Mouse (Mus musculus): ENCODE measurements at regions not wholly inside any gene's neighbourhood (a gene's known extent, or its start where the extent isn't known, plus 50 kb on each side); places are given as distances from the start of the nearest gene placed in this dataset.

GRCm38 (mm10) chr16:50700123-50700522, 109.2 kb upstream of the Ccdc54 start:
- 39% methylated on average over 2 of the region's 2 CpGs for WGBS

GRCm38 (mm10) chr16:50697722-50698121, 106.8 kb upstream of the Ccdc54 start:
- TF ChIP-seq POLR2A (IDR thresholded peaks at IDR 0.05; ENCODE audit: borderline replicate concordance, extremely low read depth, low read depth, low read length) (no peak), CTCF (IDR thresholded peaks at IDR 0.05; ENCODE audit: insufficient read depth, low read length) (no peak)
- no peak overlapping the region for H3K4me3 ChIP-seq (replicated peaks; ENCODE audit: extremely low read depth, low read depth, low read length)
- DNase-seq = no peak
- no peaks in the 10 kb centered on the region for H3K4me1 ChIP-seq (ENCODE audit: control insufficient read depth, insufficient read depth, low read length)
- 84% methylated on average over 2 of the region's 2 CpGs for WGBS

More at GRCm38 (mm10) chr16:50700123-50700522, 109.2 kb upstream of the Ccdc54 start:
- no peak for DNase-seq
- TF ChIP-seq POLR2A (IDR thresholded peaks at IDR 0.05; ENCODE audit: borderline replicate concordance, extremely low read depth, low read depth, low read length) = no peak
- TF ChIP-seq CTCF (IDR thresholded peaks at IDR 0.05; ENCODE audit: insufficient read depth, low read length) = no peak
- Histone ChIP-seq H3K4me1 (ENCODE audit: control insufficient read depth, insufficient read depth, low read length) (no peaks in the 10 kb centered on the region), H3K4me3 (replicated peaks; ENCODE audit: extremely low read depth, low read depth, low read length) (no peak overlapping the region)

DNA sequence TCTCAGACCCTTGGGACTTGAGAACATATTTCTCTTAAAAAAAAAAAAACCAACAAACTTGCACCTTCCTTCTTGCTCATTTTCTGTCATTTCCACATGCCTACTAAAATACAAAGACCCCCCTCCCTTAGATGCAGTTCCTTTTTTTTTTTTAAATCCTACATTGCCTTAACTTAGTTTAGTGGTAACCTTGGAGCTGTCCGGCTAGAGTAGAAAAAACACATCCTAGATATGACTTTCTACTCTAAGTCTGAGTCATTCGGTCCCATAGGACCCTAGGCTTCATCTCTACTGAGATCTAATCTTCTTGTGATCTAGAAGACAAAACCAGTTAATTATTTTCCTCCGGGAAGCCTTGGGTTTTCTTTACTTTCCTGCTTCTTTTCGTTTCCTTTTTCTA, 105.1 kb upstream of the Ccdc54 start:
- 76% methylated on average over 4 of the region's 4 CpGs for WGBS
- no peak for DNase-seq
- TF ChIP-seq POLR2A (IDR thresholded peaks at IDR 0.05; ENCODE audit: borderline replicate concordance, extremely low read depth, low read depth, low read length) = no peak
- no peak for TF ChIP-seq CTCF (IDR thresholded peaks at IDR 0.05; ENCODE audit: insufficient read depth, low read length)
- Histone ChIP-seq H3K4me3 (replicated peaks; ENCODE audit: extremely low read depth, low read depth, low read length) (no peak overlapping the region), H3K4me1 (ENCODE audit: control insufficient read depth, insufficient read depth, low read length) (no peaks in the 10 kb centered on the region)

- DNase-seq = no peak
- Histone ChIP-seq H3K4me1 (ENCODE audit: control insufficient read depth, insufficient read depth, low read length) (no peaks in the 10 kb centered on the region), H3K4me3 (replicated peaks; ENCODE audit: extremely low read depth, low read depth, low read length) (no peak overlapping the region)
- TF ChIP-seq CTCF (IDR thresholded peaks at IDR 0.05; ENCODE audit: insufficient read depth, low read length) = no peak
- TF ChIP-seq POLR2A (IDR thresholded peaks at IDR 0.05; ENCODE audit: borderline replicate concordance, extremely low read depth, low read depth, low read length) = no peak
- 61% methylated on average over 2 of the region's 2 CpGs for WGBS
Observed at GRCm38 (mm10) chr16:50694045-50694444, 103.1 kb upstream of the Ccdc54 start.

GRCm38 (mm10) chr16:50690818-50691217, 99.9 kb upstream of the Ccdc54 start:
- 68% methylated on average over 7 of the region's 7 CpGs for WGBS
- H3K4me3 ChIP-seq (replicated peaks; ENCODE audit: extremely low read depth, low read depth, low read length) = no peak overlapping the region
- H3K4me1 ChIP-seq (ENCODE audit: control insufficient read depth, insufficient read depth, low read length) = peaks cover 2% of the 10 kb centered on the region; the same call in 1 of the 2 replicates
- no peak for DNase-seq
- TF ChIP-seq POLR2A (IDR thresholded peaks at IDR 0.05; ENCODE audit: borderline replicate concordance, extremely low read depth, low read depth, low read length) (no peak), CTCF (IDR thresholded peaks at IDR 0.05; ENCODE audit: insufficient read depth, low read length) (no peak)

DNA sequence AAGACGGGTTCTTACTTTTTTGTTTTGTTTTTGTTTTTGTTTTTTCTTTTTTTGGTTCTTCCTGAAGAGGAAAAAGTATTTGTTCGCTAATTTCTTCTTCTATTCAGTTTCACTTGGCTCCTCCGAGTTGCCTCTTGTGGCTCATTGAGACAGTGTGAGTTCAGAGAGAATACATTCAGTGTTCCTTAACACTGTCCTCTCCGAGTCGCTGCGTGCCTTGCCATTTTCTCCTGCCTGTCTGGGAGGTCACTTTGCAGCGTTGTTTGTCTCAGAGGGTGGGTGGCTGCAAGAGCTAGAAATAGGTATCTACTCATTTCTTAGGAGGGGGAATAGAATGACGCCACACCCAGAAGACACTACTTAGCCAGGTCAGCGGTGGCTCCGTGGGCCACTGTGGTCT, 98.6 kb upstream of the Ccdc54 start:
- WGBS = 43% methylated on average over 10 of the region's 10 CpGs
- H3K4me1 ChIP-seq (ENCODE audit: control insufficient read depth, insufficient read depth, low read length) = peaks cover 2% of the 10 kb centered on the region; the same call in 1 of the 2 replicates
- H3K4me3 ChIP-seq (replicated peaks; ENCODE audit: extremely low read depth, low read depth, low read length) = no peak overlapping the region
- DNase-seq = no peak
- TF ChIP-seq CTCF (IDR thresholded peaks at IDR 0.05; ENCODE audit: insufficient read depth, low read length) (no peak), POLR2A (IDR thresholded peaks at IDR 0.05; ENCODE audit: borderline replicate concordance, extremely low read depth, low read depth, low read length) (no peak)

GRCm38 (mm10) chr16:50688818-50689506, 98.0 kb upstream of the Ccdc54 start:
- Histone ChIP-seq H3K4me3 (replicated peaks; ENCODE audit: extremely low read depth, low read depth, low read length) (peak overlapping the region; percentile 60), H3K4me1 (ENCODE audit: control insufficient read depth, insufficient read depth, low read length) (peaks cover 2% of the 10 kb centered on the region; the same call in 1 of the 2 replicates)
- no peak for DNase-seq
- WGBS = 32% methylated on average over 11 of the region's 11 CpGs
- TF ChIP-seq CTCF (IDR thresholded peaks at IDR 0.05; ENCODE audit: insufficient read depth, low read length) (no peak), POLR2A (IDR thresholded peaks at IDR 0.05; ENCODE audit: borderline replicate concordance, extremely low read depth, low read depth, low read length) (no peak)

- WGBS = 73% methylated on average over 6 of the region's 6 CpGs
Observed at GRCm38 (mm10) chr16:50679698-50680097, 88.7 kb upstream of the Ccdc54 start.

DNA sequence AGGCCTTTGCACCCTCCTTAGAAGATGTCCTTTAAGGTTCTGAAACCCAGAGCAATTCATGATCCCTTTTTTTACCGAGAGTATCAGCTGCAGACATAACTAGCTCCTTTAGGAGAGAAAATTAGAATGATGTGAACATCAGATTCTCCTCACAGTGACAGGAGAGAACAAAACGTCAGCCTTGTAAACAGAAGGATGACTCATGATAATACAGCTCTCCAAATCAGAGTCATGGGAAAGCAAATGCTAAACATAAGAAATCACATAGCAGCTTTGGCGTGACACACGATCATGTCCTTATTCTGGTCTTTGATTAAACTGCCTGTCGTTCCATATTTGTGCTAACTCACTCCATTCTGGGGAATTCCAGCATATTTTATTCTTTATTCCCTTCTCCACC, 82.4 kb upstream of the Ccdc54 start:
- DNase-seq = no peak
- no peak overlapping the region for H3K4me3 ChIP-seq (replicated peaks; ENCODE audit: extremely low read depth, low read depth, low read length)
- 67% methylated on average over 5 of the region's 5 CpGs for WGBS

More at GRCm38 (mm10) chr16:50679698-50680097, 88.7 kb upstream of the Ccdc54 start:
- Histone ChIP-seq H3K4me3 (replicated peaks; ENCODE audit: extremely low read depth, low read depth, low read length) (no peak overlapping the region), H3K4me1 (ENCODE audit: control insufficient read depth, insufficient read depth, low read length) (no peaks in the 10 kb centered on the region)
- no peak for TF ChIP-seq POLR2A (IDR thresholded peaks at IDR 0.05; ENCODE audit: borderline replicate concordance, extremely low read depth, low read depth, low read length)
- TF ChIP-seq CTCF (IDR thresholded peaks at IDR 0.05; ENCODE audit: insufficient read depth, low read length) = no peak
- DNase-seq = no peak

GRCm38 (mm10) chr16:50672713-50673112, 81.8 kb upstream of the Ccdc54 start:
- no peaks in the 10 kb centered on the region for H3K4me1 ChIP-seq (ENCODE audit: control insufficient read depth, insufficient read depth, low read length)

More for the DNA sequence above, 82.4 kb upstream of the Ccdc54 start:
- no peaks in the 10 kb centered on the region for H3K4me1 ChIP-seq (ENCODE audit: control insufficient read depth, insufficient read depth, low read length)
- no peak for TF ChIP-seq POLR2A (IDR thresholded peaks at IDR 0.05; ENCODE audit: borderline replicate concordance, extremely low read depth, low read depth, low read length)
- TF ChIP-seq CTCF (IDR thresholded peaks at IDR 0.05; ENCODE audit: insufficient read depth, low read length) = no peak

More at GRCm38 (mm10) chr16:50672713-50673112, 81.8 kb upstream of the Ccdc54 start:
- no peak overlapping the region for H3K4me3 ChIP-seq (replicated peaks; ENCODE audit: extremely low read depth, low read depth, low read length)
- 70% methylated on average over 5 of the region's 5 CpGs for WGBS
- DNase-seq = no peak
- TF ChIP-seq CTCF (IDR thresholded peaks at IDR 0.05; ENCODE audit: insufficient read depth, low read length) = 0 out of 2 replicates have a peak, but pooled peaks have one; percentile 0
- no peak for TF ChIP-seq POLR2A (IDR thresholded peaks at IDR 0.05; ENCODE audit: borderline replicate concordance, extremely low read depth, low read depth, low read length)

Data from lung, adult 2 months (tissue).